Mouse (Mus musculus): ENCODE results near the gene Gm20817.
"Not testable (repeated sequence)": the region's sequence is repeated elsewhere in the genome, so short reads cannot be mapped to it uniquely, and the experiment has no call there.

The Gm20817 gene

GRCm38 (mm10) chrY:68832628-68833027 is at the start of gene Gm20817:
Gene Gm20817 (minus strand): TSS chrY:68832728.
- not testable (repeated sequence) for DNase-seq
